Mouse (Mus musculus) neutrophil, adult 65 days (primary cell): ENCODE results near the gene Camta1. TPM values are rescaled to one million over a fixed set of nuclear protein-coding genes. Genes with fewer than 3 reads are reported as not detected.

ENCODE experiments used
- total RNA-seq: library from RNA; stranded (reverse); gene quantifications from 2 replicates; pipeline ENCODE4 v1.2.4, GENCODE M21; 2023

Camta1 gene
- total RNA-seq, result 20.1 and 23.2 TPM in 2 replicates

GRCm38 (mm10) chr4:151861806-151862739 is at the start of gene Camta1:
TSS of gene Camta1 (minus strand) at chr4:151861876.

DNA sequence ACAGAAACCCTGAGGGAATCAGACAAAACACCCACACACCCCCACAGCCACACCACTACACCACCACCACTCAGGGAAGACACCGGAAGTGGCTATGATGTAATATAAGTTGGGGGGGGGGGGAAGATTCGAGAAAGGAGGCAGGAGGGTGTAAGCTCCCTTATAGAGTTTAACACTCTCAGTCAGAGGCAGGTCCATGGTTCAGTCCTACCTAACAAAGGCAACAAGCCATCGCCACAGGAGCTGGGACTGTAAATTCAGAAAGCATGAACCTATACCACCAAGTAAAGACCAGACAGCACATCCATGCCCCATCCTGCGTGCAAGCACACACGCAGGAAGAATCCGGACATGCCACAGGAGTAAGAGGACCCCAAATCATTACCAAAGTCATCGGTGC is 772.4 kb downstream of the Camta1 start, which contains the start of gene Gm13090:
Gm13090 (plus strand) TSS at position 301 of the 400 bp plus-strand sequence.

DNA sequence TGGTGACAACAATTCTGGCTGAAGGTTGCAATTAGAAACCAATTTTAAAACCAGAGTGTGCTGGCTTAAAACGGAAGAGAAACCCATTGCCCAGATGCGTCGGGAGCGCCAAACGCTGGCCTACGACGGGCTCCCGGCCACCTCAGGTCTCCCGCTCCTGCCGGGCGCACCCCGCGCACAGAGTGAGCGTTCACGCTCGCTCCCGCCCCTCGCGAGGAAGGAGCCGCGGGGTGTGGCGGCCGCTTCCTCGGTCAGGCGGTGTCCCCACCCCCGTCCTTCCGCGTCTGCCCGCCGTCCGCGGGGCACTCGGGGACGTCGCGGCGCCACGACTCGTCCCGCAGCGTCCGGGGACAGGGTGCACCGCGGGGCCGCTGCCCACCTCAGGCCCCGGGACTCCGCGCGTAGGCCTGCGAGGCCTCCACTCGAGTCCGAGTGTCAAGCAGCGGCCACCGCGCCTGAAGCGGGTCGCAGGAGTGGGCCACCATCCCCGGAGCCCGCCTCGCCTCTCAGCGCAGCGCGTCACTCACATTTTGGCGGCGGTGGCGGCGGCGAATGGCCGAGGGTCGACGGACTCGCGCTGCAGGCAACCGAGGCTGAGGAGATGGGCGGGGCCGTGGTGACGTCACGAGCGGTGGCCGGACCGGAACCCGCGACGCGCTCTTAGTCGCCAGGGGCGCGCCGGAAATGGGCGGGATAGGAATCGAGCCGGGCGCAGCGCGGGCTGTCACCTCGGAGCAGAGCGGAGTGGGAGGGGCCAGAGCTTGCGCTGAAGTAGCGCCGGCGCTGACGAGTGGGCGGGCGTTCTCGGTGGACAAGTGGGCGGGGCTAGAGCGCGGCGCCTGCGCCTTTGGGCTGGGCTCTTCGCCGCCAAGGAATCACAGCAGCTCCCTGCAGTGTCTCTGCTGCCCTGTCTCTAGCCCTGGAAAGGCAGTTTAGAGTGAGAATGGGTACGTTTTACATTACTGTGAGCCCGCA is 804.0 kb downstream of the Camta1 start, which contains the start of gene Vamp3:
Vamp3 (minus strand) TSS at position 617 of the 975 bp plus-strand sequence.

GRCm38 (mm10) chr4:151044037-151044943 is 817.4 kb downstream of the Camta1 start, which contains the start of gene Per3:
TSS of gene Per3 (minus strand) at chr4:151044665.

GRCm38 (mm10) chr4:150996797-150997196 is 864.9 kb downstream of the Camta1 start, which contains the start of gene Uts2:
TSS of gene Uts2 (plus strand) at chr4:150997097.

GRCm38 (mm10) chr4:150914290-150914733 is 947.4 kb downstream of the Camta1 start, which contains the start of the genes Park7 and Tnfrsf9:
TSS of gene Park7 (minus strand) at chr4:150914437.
TSS of gene Tnfrsf9 (plus strand) at chr4:150914562.

Other genes with a start within 250 kb of the Camta1 start
- gene Dnajc11, start 71.8 kb upstream of the Camta1 start, total RNA-seq, result 18.0 and 22.3 TPM in 2 replicates
- 13.5 and 16.7 TPM in 2 replicates for gene Thap3, start 127.1 kb upstream of the Camta1 start, total RNA-seq
- 4.0 and 5.2 TPM in 2 replicates for gene Phf13, start 134.4 kb upstream of the Camta1 start, total RNA-seq
- 9.0 and 12.1 TPM in 2 replicates for gene Klhl21, start 146.9 kb upstream of the Camta1 start, total RNA-seq
- 10.2 and 11.7 TPM in 2 replicates for gene Zbtb48, start 165.8 kb upstream of the Camta1 start, total RNA-seq
- 0.18 and 0.54 TPM in 2 replicates for gene Tas1r1, start 176.7 kb upstream of the Camta1 start, total RNA-seq
- 10.0 and 13.9 TPM in 2 replicates for gene Nol9, start 177.4 kb upstream of the Camta1 start, total RNA-seq
- 2.5 and 3.6 TPM in 2 replicates for gene Plekhg5, start 210.6 kb upstream of the Camta1 start, total RNA-seq